Mouse (Mus musculus) bone marrow macrophage, adult 2 months (primary cell): ENCODE results near the gene Rbmy.
"Not testable (repeated sequence)": the region's sequence is repeated elsewhere in the genome, so short reads cannot be mapped to it uniquely, and the experiment has no call there.

Source experiments
- CTCF ChIP-seq: IDR thresholded peaks from 2 replicates; pipeline ENCODE4 v1.5.1; 2012; ENCODE audit warnings: low read depth, mild to moderate bottlenecking, low read length, moderate library complexity
- POLR2A ChIP-seq: IDR thresholded peaks from 2 replicates; pipeline ENCODE4 v1.6.1; 2012; ENCODE audit warnings: mild to moderate bottlenecking, low read depth, low read length, borderline replicate concordance

DNA sequence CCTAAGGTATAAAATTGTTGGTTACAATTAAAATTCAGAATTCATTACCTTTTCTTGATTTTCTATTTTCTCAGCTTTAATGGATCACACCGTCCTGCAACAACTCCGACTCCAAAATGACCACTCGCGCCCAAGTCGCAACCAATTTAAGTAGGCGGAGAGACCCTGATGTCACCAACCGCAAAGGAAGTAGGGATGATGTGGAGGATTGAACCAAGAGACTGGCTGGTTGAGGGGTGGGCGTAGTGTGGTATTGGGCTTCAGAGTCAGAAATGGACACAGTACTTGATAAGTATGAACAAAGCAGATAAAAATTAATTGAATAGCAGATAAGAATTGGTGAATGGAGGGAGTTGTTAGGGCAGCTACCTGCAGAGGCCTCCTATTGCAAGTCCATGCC, 34.4 kb upstream of the Rbmy start, which contains the start of gene Gm4064:
- TF ChIP-seq CTCF, POLR2A: not testable (repeated sequence)
